Mouse (Mus musculus) liver, embryonic 13.5 days (tissue): ENCODE measurements around the gene Txndc5. TPM values are rescaled to one million over a fixed set of nuclear protein-coding genes. Genes with fewer than 3 reads are reported as not detected.

ENCODE experiments used
- ATAC-seq: fragments of 200-750 bp; cut with Nextera tagmentation; 2 replicates; pipeline ENCODE4 v1.8.0; 2017; ENCODE audit warnings: low read depth, mild to moderate bottlenecking, moderate number of reproducible peaks, moderate library complexity
- DNase-seq: peaks from one replicate; pipeline ENCODE4 v3.0.0; 2022
- H3K27ac ChIP-seq: fragments of 300-500 bp; sonication (generic); 2 replicates; pipeline ENCODE4 v1.5.1; 2015; ENCODE audit warnings: moderate library complexity, mild to moderate bottlenecking, inconsistent platforms
- H3K27me3 ChIP-seq: fragments of 300-500 bp; sonication (generic); 2 replicates; pipeline ENCODE4 v1.6.1; 2015; ENCODE audit warnings: mild to moderate bottlenecking, inconsistent platforms
- H3K36me3 ChIP-seq: fragments of 300-500 bp; sonication (generic); 2 replicates; pipeline ENCODE4 v1.6.1; 2015; ENCODE audit warnings: mild to moderate bottlenecking, inconsistent platforms
- H3K4me1 ChIP-seq: fragments of 300-500 bp; sonication (generic); replicated peaks from 2 replicates; pipeline ENCODE4 v1.6.1; 2015; ENCODE audit warnings: inconsistent platforms
- H3K4me2 ChIP-seq: fragments of 300-500 bp; sonication (generic); 2 replicates; pipeline ENCODE4 v1.6.1; 2015; ENCODE audit warnings: inconsistent platforms, mild to moderate bottlenecking, moderate library complexity
- H3K4me3 ChIP-seq: fragments of 300-500 bp; sonication (generic); replicated peaks from 2 replicates; pipeline ENCODE4 v1.5.1; 2015; ENCODE audit warnings: mild to moderate bottlenecking, inconsistent platforms
- H3K9ac ChIP-seq: fragments of 300-500 bp; sonication (generic); 2 replicates; pipeline ENCODE4 v1.6.1; 2015; ENCODE audit warnings: mild to moderate bottlenecking, inconsistent platforms
- H3K9me3 ChIP-seq: fragments of 300-500 bp; sonication (generic); replicated peaks from 2 replicates; pipeline ENCODE4 v1.6.1; 2016; ENCODE audit warnings: inconsistent platforms
- WGBS: fragments of 180-500 bp; shearing (Covaris S2); methylation state at CpG from one replicate; pipeline ENCODE4 v1.1.7; 2015; ENCODE audit not compliant: insufficient replicate concordance; 5-methylcytosine and 5-hydroxymethylcytosine counted together
- polyA plus RNA-seq: library from polyadenylated mRNA; unstranded; fragments of >200 nt; fragmentation: Nextera tagmentation; extraction: Ambion mirVana; gene quantifications from 2 replicates; pipeline ENCODE4 v1.2.1, GENCODE M21; 2015

Gene Txndc5
- polyA plus RNA-seq, 1 experiment from 2014 or later = 69.2 TPM

- no peak for DNase-seq
Observed at GRCm38 (mm10) chr13:38451446-38451845, 77.2 kb downstream of the Txndc5 start.

More at GRCm38 (mm10) chr13:38451446-38451845, 77.2 kb downstream of the Txndc5 start:
- Histone ChIP-seq H3K9me3 (no peaks in the 10 kb centered on the region), H3K36me3 (no peaks in the 10 kb centered on the region), H3K4me1 (no peaks in the 10 kb centered on the region), H3K4me2 (no peak overlapping the region), H3K27me3 (no peaks in the 10 kb centered on the region), H3K27ac (no peak overlapping the region), H3K4me3 (no peak overlapping the region), H3K9ac (no peak overlapping the region)
- 66% methylated on average over 5 of the region's 5 CpGs for WGBS
- no peak for ATAC-seq

Other genes starting within 250 kb of the Txndc5 start
- 0.20 and 0.22 TPM in 2 replicates for gene Bmp6, start 183.7 kb downstream of the Txndc5 start, polyA plus RNA-seq
- 14.2 and 16.4 TPM in 2 replicates for gene Bloc1s5, start 106.3 kb upstream of the Txndc5 start, polyA plus RNA-seq
- 57.1 and 61.2 TPM in 2 replicates for gene Eef1e1, start 130.2 kb upstream of the Txndc5 start, polyA plus RNA-seq